Mouse (Mus musculus) limb, embryonic 15.5 days (tissue): ENCODE results near the gene 1700123L14Rik. TPM values are rescaled to one million over a fixed set of nuclear protein-coding genes. Genes with fewer than 3 reads are reported as not detected.

Experiments used
- polyA plus RNA-seq: library from polyadenylated mRNA; unstranded; fragments of >200 nt; fragmentation: Nextera tagmentation; extraction: Ambion mirVana; gene quantifications from 2 replicates; pipeline ENCODE4 v1.2.1, GENCODE M21; 2015

1700123L14Rik gene
- polyA plus RNA-seq, 1 experiment from 2014 or later, result not detected

Other genes with a start within 250 kb of the 1700123L14Rik start
- 2.3 and 2.4 TPM in 2 replicates for gene Fam19a1, start 53.1 kb downstream of the 1700123L14Rik start, polyA plus RNA-seq